Mouse (Mus musculus) erythroblast, adult 5-6 weeks (primary cell): ENCODE data around the gene Rnf121. TPM values are rescaled to one million over a fixed set of nuclear protein-coding genes. Genes with fewer than 3 reads are reported as not detected.
"Not testable (repeated sequence)": the region's sequence is repeated elsewhere in the genome, so short reads cannot be mapped to it uniquely, and the experiment has no call there.

ENCODE experiments used
- ATAC-seq: replicated peaks from 2 replicates; pipeline ENCODE4 v1.8.0; 2016; ENCODE audit warnings: moderate number of reproducible peaks, mild to moderate bottlenecking, moderate TSS enrichment, inconsistent platforms; ENCODE audit not compliant: poor library complexity, low FRiP score, severe bottlenecking
- total RNA-seq, 2 experiments: library from RNA; stranded (forward) in 1 of 2; stranded (reverse) in 1 of 2; fragments of 150-400 nt in 1 of 2; fragments of 200-764, 138-1000 nt in 1 of 2; gene quantifications; 2 replicates each; pipeline versions ENCODE4 v1.2.3 to v1.2.4; 2015 to 2017; ENCODE audit warnings: low replicate concordance in 2 of 2

Rnf121 gene
- total RNA-seq, 2 experiments from 2014 or later, result 2.8 to 5.8 TPM

GRCm38 (mm10) chr7:102076714-102077296, 11.5 kb upstream of the Rnf121 start:
- ATAC-seq, result peak; percentile 62

- no peak for ATAC-seq
Measured at GRCm38 (mm10) chr7:102066363-102066762, 1.1 kb upstream of the Rnf121 start.

GRCm38 (mm10) chr7:102064655-102065045, 619 bp downstream of the Rnf121 start:
- peak; percentile 28 for ATAC-seq

GRCm38 (mm10) chr7:102063891-102064290, 1.4 kb downstream of the Rnf121 start:
- no peak for ATAC-seq

- ATAC-seq, result no peak
Measured at GRCm38 (mm10) chr7:102062203-102062602, 3.1 kb downstream of the Rnf121 start.

- no peak for ATAC-seq
Measured at GRCm38 (mm10) chr7:102061353-102061752, 3.9 kb downstream of the Rnf121 start.

GRCm38 (mm10) chr7:102048524-102048923, 16.7 kb downstream of the Rnf121 start:
- not testable (repeated sequence) for ATAC-seq

GRCm38 (mm10) chr7:102042314-102042713, 23.0 kb downstream of the Rnf121 start:
- 0 out of 2 replicates have a peak, but pooled peaks have one; percentile 18 for ATAC-seq

GRCm38 (mm10) chr7:102037318-102037717, 28.0 kb downstream of the Rnf121 start:
- no peak for ATAC-seq

GRCm38 (mm10) chr7:102035534-102035933, 29.7 kb downstream of the Rnf121 start:
- ATAC-seq, result no peak

- ATAC-seq, result no peak
Measured at GRCm38 (mm10) chr7:102034904-102035303, 30.4 kb downstream of the Rnf121 start.

- peak; percentile 64; the same call in 1 of the 2 replicates for ATAC-seq
Measured at GRCm38 (mm10) chr7:102025187-102026119, 39.8 kb downstream of the Rnf121 start.

GRCm38 (mm10) chr7:102023821-102024220, 41.4 kb downstream of the Rnf121 start:
- no peak for ATAC-seq

GRCm38 (mm10) chr7:102020934-102021333, 44.3 kb downstream of the Rnf121 start:
- ATAC-seq, result not testable (repeated sequence)

GRCm38 (mm10) chr7:102019362-102019761, 45.9 kb downstream of the Rnf121 start:
- ATAC-seq, result no peak

- ATAC-seq, result no peak
Measured at GRCm38 (mm10) chr7:102018590-102018989, 46.7 kb downstream of the Rnf121 start, which contains the start of gene Il18bp. Il18bp (minus strand) TSS chr7:102018690.

- no peak for ATAC-seq
Measured at GRCm38 (mm10) chr7:102018034-102018433, 47.2 kb downstream of the Rnf121 start.

GRCm38 (mm10) chr7:102017452-102017851, 47.8 kb downstream of the Rnf121 start:
- peak; percentile 36; the same call in 1 of the 2 replicates for ATAC-seq

- ATAC-seq, result peak; percentile 33
Measured at GRCm38 (mm10) chr7:102016936-102017335, 48.3 kb downstream of the Rnf121 start.

- ATAC-seq, result no peak
Measured at GRCm38 (mm10) chr7:102014995-102015394, 50.3 kb downstream of the Rnf121 start.

- ATAC-seq, result no peak
Measured at GRCm38 (mm10) chr7:102013416-102013815, 51.9 kb downstream of the Rnf121 start.
